Mouse (Mus musculus) cortical plate, adult 2 months (tissue): ENCODE results near the gene Slc2a4.

Experiments
- CTCF ChIP-seq: fragments of 200-500 bp; IDR thresholded peaks from 2 replicates; pipeline ENCODE4 v1.5.1; 2011; ENCODE audit warnings: mild to moderate bottlenecking, control low read depth, low read length; ENCODE audit not compliant: insufficient read depth; ENCODE audit errors: extremely low read depth
- POLR2A ChIP-seq: fragments of 200-500 bp; IDR thresholded peaks from 2 replicates; pipeline ENCODE4 v1.6.1; 2011; ENCODE audit warnings: mild to moderate bottlenecking, low read length, control low read depth; ENCODE audit not compliant: insufficient read depth; ENCODE audit errors: extremely low read depth

GRCm38 (mm10) chr11:69911701-69912100 is 36.3 kb downstream of the Slc2a4 start:
- TF ChIP-seq CTCF = no peak
- TF ChIP-seq POLR2A = no peak
